Mouse (Mus musculus) telencephalon, adult 2 months (tissue): ENCODE measurements around the gene Bmp7.

Experiments used
- DNase-seq: peaks from one replicate; pipeline ENCODE4 v3.0.0-alpha.2; 2011; ENCODE audit warnings: low read depth, low spot score

Gene Bmp7

GRCm38 (mm10) chr2:172854136-172854535, 86.0 kb downstream of the Bmp7 start:
- DNase-seq, result no peak

- no peak for DNase-seq
These were observed 88.3 kb downstream of the Bmp7 start for GRCm38 (mm10) chr2:172851773-172852172.

GRCm38 (mm10) chr2:172848193-172848592, 91.9 kb downstream of the Bmp7 start:
- no peak for DNase-seq

GRCm38 (mm10) chr2:172846311-172846575, 93.9 kb downstream of the Bmp7 start:
- no peak for DNase-seq

GRCm38 (mm10) chr2:172845536-172846310, 94.4 kb downstream of the Bmp7 start:
- no peak for DNase-seq

GRCm38 (mm10) chr2:172843903-172844302, 96.2 kb downstream of the Bmp7 start:
- no peak for DNase-seq

- no peak for DNase-seq
These were observed 97.8 kb downstream of the Bmp7 start for GRCm38 (mm10) chr2:172842306-172842705.

GRCm38 (mm10) chr2:172840905-172841750, 99.0 kb downstream of the Bmp7 start:
- DNase-seq, result no peak

- no peak for DNase-seq
These were observed 100.7 kb downstream of the Bmp7 start for GRCm38 (mm10) chr2:172839317-172839980.

GRCm38 (mm10) chr2:172836516-172836915, 103.6 kb downstream of the Bmp7 start:
- DNase-seq, result no peak

GRCm38 (mm10) chr2:172833196-172833595, 106.9 kb downstream of the Bmp7 start:
- DNase-seq, result no peak

GRCm38 (mm10) chr2:172831762-172832161, 108.4 kb downstream of the Bmp7 start:
- DNase-seq, result no peak

GRCm38 (mm10) chr2:172831133-172831532, 109.0 kb downstream of the Bmp7 start:
- no peak for DNase-seq

- DNase-seq, result no peak
These were observed 111.9 kb downstream of the Bmp7 start for GRCm38 (mm10) chr2:172828229-172828628.

GRCm38 (mm10) chr2:172827564-172827963, 112.6 kb downstream of the Bmp7 start:
- DNase-seq, result no peak

- no peak for DNase-seq
These were observed 114.4 kb downstream of the Bmp7 start for GRCm38 (mm10) chr2:172825785-172826145.

- no peak for DNase-seq
These were observed 115.0 kb downstream of the Bmp7 start for GRCm38 (mm10) chr2:172824906-172825784.

GRCm38 (mm10) chr2:172818631-172819230, 121.4 kb downstream of the Bmp7 start:
- no peak for DNase-seq
